Mouse (Mus musculus) urinary bladder, postnatal 36 days (tissue): ENCODE measurements around the gene Gli2.

Experiments used
- DNase-seq, 2 experiments: peaks; one replicate each; pipeline ENCODE4 v3.0.0; 2022; ENCODE audit warnings: low spot score in 2 of 2, mixed read lengths in 1 of 2

Gene Gli2

DNA sequence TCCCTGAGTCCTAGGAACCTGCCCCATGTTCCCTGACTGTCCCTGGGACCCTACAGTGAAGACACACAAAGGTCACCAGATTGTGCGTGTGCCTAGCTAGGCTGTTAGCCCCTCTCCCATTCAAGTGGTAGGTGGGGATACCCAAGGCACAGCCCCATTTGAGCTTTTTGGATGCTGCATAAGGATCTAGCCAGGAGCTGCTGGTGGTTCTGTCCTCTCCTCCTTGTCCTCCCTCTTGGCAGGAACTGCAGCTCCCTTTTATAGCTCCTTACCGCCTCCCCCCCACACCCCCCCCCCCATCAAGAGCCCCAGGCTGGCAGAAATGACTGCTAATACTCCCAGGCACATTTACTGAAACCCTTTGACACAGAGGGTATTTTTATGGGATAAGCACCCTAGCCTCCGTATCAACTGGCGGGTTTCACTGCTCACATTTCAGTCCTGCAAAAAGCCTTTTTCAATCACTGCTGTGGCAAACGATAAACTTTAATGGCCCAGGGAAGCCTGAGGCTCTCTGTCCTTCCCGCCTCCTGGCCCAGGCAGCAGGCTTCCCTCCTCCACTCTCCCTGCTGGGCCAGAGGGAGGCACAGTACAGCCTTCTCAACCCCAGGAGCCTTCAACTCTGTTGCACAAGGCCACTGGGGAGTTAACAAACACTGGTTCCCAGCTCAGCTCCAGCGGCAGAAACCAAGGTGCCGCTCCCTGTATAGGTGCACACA lies 151.4 kb downstream of the Gli2 start:
- peak in 1 of 2 experiments; percentile 12 for DNase-seq

DNA sequence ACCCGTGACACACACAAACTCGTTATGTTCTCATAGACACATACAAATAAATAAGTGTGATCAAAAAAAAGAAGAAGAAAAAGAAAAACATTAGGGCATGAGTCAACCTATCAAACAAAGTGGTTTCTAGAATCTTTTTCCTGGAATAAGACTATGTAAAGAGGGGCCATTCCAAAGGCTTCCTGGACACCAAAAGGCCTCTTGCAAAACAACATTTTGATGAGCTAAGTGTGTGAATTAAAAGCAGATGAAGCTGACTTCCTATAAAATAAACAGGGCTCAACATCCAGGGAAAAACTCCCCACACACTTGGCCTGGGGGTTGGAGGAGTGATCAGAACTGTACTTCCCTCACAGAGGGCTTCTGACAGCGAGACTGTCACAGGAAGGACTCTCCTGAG lies 155.1 kb downstream of the Gli2 start:
- DNase-seq: no peak

DNA sequence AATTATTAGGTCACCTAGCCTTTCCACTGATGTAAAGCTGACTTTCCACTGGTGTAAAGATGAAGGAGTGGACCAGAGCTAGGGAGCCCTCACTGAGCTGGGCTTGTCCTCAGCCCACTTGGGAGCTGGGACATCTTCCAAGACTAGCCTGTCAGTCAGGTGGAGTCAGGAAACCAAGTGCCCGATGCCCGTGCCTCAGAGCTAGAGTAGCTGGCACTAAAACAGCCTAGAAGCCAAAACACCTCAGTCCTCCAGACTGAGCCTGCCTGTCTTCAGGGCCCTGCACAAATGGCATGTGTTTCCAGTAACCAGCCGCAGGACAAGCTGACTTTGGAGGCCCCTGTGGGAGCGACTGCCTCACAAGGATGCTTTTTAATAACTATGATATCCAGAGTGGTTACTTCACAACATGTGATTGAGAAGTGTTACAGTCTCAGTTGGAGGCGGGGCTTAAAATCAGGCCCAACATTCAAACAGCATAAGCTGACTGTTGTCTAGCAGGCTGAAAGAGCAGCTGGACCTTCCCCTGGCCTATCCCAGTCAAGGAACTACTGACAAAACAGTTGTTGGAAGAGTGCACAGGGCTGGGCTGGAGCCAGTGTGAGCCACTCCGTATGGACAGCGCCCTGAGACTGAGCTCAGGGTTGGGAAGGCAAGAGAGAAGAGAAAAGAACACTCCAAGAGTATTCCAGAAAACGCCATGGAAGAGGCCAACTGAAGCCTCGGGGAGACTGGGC lies 158.2 kb downstream of the Gli2 start:
- peak; percentile 33 to 38 for DNase-seq

DNA sequence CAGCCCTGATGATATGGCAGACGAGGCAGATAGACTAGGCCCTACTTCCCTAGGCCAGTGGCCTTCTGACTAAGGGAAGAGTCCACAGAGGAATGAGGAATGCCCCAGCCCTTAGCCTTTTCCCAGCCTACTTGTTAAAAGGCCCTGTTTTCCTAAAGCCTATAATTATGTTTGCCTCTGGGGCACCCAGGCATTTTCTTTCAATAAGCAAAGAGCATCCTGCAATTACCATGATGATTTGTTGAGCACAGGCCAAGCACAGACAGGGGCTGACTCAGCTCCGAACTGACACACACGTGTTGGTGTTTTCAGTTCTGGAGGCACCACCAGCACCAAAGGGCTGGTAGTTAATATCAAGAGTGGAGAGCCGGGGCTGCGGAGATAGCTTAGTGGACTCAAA lies 162.0 kb downstream of the Gli2 start:
- no peak for DNase-seq

DNA sequence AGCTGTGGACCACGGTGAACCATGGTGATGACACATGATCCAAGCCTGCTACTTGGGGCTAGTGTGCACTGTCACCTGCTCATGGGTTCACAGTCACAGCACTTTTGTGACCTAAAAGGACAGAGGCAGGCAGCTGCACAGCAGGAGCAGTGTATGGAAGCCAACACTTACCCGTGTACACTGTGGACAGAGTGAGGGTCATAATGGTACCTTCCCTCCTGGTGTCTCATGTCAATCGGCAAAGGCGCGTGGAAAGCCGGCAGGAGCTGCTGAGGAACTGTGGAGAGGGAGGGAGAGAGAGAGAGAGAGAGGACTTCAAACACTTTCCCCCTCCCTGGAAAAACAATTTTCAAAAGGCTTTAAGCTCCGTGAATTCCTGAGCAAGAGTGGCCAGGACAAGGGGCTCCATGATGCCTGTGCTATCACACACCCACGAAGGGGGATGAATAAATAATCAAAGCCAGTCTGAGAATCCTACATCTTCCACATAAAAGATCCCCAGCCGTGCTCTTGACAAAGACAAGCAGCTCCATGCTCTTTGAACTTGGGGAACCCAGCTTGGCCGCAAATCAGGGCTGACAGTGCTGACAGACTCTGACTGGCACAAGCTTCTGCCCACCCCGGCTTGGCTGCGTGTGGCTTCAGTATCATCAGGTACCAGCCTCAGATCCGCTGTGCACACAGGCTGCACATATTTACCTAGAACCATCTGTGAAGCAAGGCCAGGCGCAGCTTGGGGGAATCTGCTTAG lies 163.1 kb downstream of the Gli2 start:
- no peak for DNase-seq

DNA sequence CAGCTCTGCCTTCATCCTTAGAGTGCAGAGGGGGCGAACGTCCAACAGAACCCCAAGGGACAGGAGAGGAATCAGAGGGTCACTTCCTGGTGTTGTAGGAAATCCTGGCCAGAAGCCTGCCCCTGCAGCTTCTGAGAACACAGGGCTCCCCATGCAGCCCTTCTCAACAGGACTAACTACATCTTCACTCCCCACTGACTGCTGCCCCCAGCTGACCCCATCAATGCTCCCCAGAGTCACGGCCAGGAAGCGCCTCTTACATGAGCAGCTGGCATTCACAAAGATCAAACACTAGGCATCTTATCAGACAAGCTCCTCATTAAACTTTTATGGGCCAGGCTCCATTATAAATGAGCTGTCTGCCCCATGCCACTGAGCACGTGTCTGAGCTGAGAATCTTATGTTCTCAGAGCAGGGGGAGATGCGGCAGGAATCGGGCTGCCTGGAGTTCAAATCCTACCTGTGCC lies 172.6 kb downstream of the Gli2 start:
- DNase-seq: no peak

DNA sequence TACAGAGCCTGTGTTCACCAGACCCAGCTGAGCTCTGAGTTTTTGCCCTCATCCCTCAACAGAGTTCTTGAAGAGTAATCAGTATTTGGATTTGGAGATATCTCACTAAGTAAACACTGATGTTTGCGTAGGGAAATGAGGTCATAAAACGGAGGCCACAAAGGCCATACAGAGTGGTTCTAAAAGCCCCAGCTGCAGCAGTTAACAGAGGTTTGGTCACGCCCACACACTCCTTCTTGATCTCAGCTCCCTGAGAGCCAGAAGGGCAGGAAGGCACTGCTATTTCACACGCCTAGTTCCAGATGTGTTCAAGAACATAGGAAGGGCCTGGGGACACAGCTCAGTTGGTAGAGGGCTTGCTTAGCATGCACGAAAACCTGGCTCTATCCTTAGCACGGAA lies 175.1 kb downstream of the Gli2 start:
- DNase-seq: peak; percentile 18

DNA sequence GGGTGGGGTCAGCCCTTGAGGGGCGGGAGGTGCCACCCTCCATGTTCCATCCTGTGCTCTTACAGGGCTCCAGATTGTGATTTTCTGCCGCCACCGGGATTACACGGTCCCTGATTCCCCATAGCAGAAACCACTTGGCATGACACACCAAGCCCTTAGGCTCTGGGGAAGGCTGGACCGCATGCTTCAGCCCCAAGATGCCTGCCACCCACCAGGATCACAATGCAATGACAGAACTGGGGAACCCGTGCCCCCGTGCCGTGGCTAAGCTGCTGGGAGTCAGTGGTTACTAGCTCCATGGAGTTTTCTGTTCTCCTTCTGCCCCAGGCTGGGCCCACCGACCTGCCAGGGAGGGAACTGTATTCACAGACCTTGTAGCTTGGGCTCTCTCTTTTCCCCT lies 178.2 kb downstream of the Gli2 start:
- DNase-seq: no peak

DNA sequence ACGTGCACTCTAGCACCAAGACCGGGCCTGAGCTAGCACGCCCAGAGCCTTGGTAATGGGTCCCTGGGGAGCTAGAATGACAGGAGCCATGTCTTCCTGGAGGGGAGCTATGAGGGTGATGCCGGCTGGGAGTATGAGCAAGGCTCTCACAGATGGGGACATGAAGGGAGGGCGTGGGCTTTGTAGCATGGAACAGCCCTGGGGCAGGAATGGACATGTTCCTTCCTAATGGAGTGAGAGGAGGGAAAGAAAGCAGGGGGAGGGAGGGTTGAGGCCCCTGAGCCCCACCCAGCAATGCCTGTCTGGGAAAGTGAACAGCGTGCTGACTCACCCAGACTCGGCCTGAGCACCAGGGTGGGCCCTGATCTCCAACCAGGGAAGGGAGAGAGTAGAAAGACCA lies 179.9 kb downstream of the Gli2 start:
- peak; percentile 48 for DNase-seq

DNA sequence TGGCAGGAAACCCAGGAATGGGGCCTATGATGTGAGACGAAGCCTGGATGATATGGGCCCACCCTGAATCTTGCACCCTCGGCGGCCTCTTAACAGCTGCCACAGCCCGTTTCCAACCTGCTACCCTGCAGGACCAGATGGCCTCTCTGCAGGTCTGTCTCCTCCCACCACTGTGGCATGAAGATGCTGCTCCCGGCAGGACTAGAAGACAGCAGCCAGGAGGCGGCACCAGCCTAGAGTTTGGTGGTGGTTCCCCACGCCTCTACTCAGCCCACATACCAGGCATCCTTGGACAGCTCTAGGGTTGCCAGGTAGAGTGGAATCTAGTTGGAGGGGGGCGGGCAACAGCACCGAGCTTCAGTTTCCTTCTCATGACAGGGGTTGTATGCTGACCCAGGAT lies 188.7 kb downstream of the Gli2 start:
- DNase-seq: no peak

DNA sequence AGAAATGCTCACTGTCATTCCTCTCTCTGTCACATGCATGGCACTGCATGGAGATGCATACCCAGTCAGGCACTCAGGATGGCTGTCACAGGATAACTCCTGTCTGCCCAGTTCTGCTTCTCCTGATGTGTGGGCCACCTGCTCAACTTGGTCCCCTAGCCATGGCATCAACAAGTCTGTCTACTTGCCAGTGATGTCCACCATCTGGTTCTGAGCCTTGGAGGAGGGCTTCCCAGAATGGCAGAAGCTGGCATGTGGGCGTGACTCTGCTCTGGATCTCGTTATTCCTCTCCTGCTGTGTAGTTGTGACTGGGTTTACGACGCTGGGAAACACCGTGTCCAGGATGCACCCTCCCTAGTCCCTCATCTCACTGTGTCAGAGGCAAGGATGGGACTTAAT lies 189.4 kb downstream of the Gli2 start:
- no peak for DNase-seq

DNA sequence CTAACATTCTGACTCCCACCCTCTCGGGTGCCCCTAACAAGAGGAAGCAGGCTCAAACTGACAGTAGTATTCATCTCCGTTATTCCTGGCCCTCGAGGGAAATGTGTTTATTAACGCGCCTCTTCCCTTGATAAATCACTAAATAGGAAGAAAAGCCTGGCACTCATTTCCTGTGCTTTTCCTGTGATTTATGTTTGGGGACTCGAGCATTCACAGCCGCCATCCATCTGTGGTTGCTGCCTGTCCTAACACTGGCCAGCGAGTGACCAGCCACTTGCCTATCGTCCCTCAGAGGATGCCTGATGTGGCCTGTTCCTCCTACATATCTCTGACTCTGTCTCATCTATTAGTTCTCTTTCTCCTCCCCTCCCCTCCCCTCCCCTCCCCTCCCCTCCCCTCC lies 195.3 kb downstream of the Gli2 start:
- no peak for DNase-seq

DNA sequence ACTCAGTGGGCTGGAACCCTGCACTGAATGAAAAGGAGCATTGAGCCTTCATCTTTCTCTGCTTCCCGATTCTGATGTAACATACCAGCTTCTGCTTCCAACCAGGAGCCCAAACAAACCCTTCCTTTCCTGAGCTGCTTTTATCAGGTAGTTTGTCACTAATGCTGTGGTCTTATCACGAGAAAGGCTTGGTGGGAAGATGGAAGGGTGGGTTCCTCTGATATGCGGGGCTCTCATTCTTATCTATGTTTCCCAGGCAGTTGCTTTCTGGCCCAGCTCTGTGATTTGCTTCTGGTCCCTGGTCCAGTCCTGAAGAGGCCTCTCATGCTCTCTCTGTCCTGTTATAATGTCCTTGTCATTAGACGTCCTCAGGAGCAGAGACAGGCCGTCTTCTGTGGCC lies 222.8 kb downstream of the Gli2 start:
- no peak for DNase-seq

DNA sequence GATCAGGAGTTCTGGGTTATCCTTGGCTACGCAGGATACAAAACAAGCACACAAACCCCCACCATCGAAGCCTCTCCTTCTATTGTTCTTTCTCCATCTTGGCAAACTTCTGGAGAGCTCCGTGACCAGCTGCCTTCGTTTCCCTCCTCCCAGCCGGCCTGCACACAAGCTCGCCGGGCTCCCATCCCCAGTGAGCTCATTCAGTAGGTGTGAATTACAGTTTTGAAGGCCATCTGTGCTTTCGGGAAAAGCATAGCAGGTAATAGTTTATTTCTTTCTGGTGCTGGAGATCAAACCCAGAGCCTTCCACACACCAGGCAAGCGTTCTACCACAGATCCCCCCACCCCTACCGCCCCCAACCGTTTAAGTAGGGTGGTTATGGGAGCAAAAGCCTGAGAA lies 226.8 kb downstream of the Gli2 start:
- DNase-seq: no peak

DNA sequence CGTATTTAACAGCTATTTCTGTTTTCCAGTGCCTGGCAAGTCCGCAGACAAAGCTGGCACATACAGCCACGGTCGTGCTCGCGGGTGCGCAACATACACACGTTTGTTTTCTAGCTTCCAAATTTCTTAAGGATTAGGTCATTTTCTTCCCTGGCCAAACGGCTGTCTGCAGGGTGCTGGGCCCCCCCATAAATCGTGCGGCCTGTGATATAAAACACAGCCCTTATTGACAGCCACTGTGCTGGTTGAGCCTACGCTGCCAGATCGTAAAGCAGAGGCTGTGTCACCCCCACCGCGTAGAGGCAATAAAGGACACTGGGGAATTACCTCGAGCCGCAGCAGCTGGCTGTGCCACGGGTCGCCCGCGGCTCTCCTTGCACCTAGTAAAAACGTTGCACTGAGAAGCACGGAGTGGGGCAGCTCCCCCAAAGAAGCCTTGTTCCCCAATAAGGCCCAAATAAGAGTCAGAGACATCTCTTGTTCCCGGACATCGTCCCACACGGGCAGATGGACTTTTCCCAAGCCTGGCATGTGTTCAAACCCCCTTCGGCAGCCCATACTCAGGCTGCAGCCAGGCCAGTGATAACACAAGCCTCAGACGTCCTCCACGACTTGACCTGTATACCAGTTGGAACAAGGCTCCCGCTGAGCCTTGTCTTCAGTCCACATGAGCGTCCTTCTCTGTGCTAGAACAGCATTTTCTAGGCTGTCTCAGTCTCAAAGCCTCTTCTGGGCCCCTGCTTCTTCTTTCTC lies 227.8 kb downstream of the Gli2 start:
- peak; percentile 9 for DNase-seq

DNA sequence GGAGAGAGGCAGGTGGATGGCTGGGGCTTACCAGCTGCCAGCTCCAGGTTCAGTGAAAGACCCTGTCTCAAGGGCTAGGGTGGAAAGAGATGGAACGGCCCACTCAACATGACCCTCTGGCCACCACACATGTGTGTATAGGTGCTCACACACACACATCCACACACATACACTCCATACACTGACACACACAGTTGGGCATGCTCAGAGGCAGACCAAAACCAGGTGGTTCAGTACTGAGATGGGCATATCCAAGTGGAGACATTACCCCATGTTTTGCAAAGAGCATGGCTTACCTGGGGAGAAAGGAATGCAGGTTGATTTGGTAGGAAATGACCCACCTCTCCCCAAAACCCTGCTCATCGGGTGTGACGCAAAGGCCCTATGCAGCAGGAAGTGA lies 228.4 kb downstream of the Gli2 start:
- DNase-seq: no peak

DNA sequence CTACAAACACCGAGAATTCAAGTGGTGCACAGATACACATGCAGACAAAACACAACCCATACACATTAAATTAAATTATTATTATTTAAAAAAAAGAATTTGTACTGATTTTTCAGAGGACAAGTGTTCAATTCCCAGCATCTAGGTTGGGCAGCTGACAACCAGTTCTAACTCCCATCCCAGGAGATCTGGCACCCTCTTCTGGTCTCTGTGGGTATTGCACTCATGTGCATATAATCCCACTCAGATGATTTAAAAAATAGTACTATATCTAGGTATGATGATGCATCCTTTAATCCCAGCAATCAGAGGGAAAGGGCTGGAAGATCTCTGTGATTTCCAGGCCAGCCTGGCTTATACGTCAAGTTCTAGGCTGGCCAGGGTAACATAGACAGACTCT lies 231.2 kb downstream of the Gli2 start:
- no peak for DNase-seq

DNA sequence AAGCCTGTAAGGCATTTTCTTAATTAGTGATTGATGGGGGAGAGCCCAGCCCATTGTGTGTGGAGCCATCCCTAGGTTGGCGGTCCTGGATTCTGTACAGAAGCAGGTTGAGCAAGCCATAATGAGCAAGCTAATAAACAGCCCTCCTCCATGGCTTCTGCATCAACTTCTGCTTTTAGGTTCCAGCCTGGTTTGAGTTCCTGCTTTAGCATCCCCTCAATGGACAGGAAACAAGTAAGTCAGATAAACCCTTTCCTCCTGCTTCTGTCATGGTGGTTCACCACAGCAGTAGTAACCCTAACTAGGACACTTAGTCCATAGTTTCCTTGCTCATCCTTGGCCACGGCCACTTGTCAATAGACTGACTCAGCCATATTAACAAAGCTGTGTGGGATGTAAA lies 238.4 kb downstream of the Gli2 start:
- no peak for DNase-seq

DNA sequence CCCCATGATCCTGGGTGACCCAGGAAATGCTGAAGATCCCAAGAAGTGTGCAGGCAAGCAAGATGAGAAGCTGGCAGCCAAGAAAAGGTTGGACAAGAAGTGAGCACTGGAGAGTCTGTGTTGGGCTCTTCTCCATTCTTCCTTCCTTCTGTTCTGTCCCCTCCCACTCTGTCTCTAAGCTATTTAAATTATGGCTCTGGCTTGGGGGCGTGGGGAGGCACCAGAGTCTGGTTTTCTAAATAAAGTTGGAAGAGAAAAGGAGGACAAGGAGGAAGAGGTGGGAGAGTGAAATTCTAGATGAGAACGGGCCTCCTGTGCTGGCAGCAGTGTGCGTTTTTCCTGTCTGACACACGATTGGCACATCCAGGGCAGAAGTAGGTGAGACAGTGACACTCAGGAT lies 243.1 kb downstream of the Gli2 start:
- DNase-seq: no peak

DNA sequence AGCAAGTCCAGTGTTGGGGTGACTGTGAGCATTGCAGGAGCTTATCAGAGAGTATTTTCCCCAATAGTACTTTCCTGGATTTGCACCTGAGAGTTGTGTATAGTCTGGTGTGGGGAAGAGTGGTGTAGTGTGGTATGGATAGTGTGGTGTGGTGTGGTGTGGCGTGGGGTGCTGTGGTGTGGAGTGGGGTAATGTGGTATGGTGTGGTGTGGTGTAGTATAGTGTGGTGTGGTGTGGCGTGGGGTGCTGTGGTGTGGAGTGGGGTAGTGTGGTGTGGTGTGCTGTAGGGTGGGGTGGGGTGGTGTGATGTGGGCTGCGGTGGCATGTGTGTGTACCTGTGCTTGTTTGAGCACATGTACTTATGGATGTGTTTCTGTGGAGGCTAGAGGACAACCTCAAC lies 246.7 kb downstream of the Gli2 start:
- no peak for DNase-seq

DNA sequence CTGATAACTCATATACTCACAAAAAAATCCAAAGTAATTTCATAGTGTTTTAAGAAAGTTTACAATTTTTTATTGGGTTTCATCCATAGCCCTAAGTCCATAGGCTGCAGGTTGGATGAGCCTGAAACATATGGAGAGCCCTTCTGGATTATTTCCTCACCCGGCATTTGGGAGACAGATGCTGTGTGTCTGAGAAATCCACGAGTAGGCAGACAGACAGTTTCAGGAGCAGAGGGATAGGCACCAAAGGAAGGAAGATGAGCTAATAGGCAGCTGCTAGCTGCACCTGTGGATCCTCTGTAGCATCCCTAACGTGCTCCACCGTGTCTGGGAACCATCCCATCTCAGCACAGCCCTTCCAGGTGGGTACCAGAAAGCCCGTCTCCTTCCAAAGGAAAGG lies 251.3 kb downstream of the Gli2 start:
- DNase-seq: no peak
